Mouse (Mus musculus): ENCODE results near the gene Ankrd39. TPM values are rescaled to one million over a fixed set of nuclear protein-coding genes. Genes with fewer than 3 reads are reported as not detected.
A peak's percentile ranks its signal among the peaks of the same experiment; 100 is the strongest.

Gene Ankrd39
- polyA plus RNA-seq, 1 experiment from 2014 or later: 22.0 TPM

DNA sequence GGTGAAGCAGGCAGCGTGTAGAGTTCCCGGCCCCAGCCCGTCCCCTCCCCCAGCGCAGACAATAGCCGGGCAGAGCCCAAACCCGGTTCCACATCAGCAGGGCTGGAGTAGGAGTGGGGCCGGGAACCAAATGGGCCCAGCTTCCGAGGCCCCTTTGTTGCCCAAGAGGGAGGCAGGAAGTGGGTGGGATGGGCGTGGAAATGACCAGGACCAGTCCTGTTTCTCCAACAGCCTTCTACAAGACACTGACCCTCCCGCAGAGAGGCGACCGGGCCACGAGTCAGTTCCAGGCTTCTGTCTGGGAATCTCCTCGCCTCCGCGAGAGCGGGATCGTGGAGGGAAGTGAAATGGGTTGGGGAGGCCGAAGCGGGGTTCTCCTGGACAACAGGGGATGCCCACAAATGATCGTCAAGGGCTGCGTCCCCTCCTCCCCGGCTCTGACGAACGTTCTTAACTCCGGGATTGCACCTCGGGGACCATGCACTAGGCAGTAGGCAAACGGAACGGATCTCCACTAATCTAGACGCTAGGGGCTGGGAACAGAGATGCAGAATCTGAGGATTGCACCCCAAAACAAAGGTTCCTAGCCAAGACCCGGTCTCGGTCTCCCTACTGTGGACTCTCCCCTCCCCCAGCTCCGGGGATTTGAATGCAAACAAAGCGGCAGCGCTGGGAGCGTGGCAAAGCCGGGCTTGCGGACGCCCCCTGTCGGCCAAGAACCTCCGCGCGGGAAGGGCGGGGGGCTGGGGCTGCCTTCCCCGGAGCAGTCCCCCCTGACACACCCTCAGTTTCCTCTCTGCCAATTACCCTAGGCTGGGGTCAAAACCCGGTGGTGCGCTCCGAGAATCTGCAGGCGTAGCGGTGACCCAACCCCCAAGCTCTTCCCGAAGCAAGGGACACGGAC lies 9.6 kb upstream of the Ankrd39 start:
- Histone ChIP-seq H3K27me3 (ENCODE audit: insufficient read depth, low read length) (no peaks in the 10 kb centered on the region), H3K4me3 (replicated peaks; ENCODE audit: low read depth, low read length) (peak overlapping the region; percentile 82), H3K27ac (peak overlapping the region; percentile 99), H3K4me2 (ENCODE audit: low read length) (peak overlapping the region; percentile 67), H3K9ac (ENCODE audit: low read depth, low read length) (peak overlapping the region; percentile 96), H3K36me3 (ENCODE audit: insufficient read depth, low read length) (peaks cover 22% of the 10 kb centered on the region), H3K4me1 (replicated peaks; ENCODE audit: insufficient read depth, low read length) (peaks cover 36% of the 10 kb centered on the region), H3K9me3 (replicated peaks; ENCODE audit: low read length) (no peaks in the 10 kb centered on the region)
- ATAC-seq (replicated peaks; ENCODE audit: low FRiP score, low read depth): peak; percentile 60
- peak; percentile 92 for TF ChIP-seq CTCF (IDR thresholded peaks at IDR 0.05; ENCODE audit: low read depth)
- DNase-seq (ENCODE audit: low spot score): peak; percentile 96
- under 1% methylated on average over 52 of the region's 52 CpGs for WGBS

DNA sequence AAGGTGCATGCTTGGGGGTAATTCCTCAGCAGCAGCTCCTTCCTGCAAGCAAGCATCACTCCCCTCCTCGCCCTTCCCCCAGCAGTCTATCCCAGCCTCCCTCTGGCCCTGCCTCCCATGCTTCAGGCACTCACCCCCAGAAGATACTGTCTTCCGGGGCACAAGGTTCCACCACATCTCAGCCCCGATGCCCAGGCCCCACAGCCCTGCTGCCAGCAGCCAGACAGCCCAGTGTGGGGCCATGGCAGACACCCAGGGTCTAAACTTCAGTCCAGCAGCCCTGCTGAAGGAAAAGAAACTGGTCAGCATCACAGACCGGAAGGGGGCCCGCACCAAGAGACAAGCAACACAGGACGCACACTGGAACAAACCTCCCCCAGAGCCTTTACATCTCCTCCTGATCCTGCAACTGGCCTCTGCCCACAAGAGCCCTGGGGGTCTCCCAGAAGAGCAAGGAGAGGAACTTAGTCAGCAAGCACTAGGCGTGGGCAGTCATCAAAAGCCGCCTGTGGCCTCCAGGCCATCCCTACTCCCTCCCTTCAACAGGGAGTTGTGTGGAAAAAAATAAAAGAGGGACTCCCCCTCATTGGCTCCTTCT lies 8.7 kb upstream of the Ankrd39 start:
- TF ChIP-seq CTCF (IDR thresholded peaks at IDR 0.05; ENCODE audit: low read depth): no peak
- Histone ChIP-seq H3K27me3 (ENCODE audit: insufficient read depth, low read length) (no peaks in the 10 kb centered on the region), H3K9me3 (replicated peaks; ENCODE audit: low read length) (no peaks in the 10 kb centered on the region), H3K36me3 (ENCODE audit: insufficient read depth, low read length) (peaks cover 31% of the 10 kb centered on the region), H3K4me2 (ENCODE audit: low read length) (peak overlapping the region; percentile 67), H3K4me1 (replicated peaks; ENCODE audit: insufficient read depth, low read length) (peaks cover 28% of the 10 kb centered on the region), H3K27ac (peak overlapping the region; percentile 99), H3K4me3 (replicated peaks; ENCODE audit: low read depth, low read length) (peak overlapping the region; percentile 82), H3K9ac (ENCODE audit: low read depth, low read length) (peak overlapping the region; percentile 96)
- ATAC-seq (replicated peaks; ENCODE audit: low FRiP score, low read depth) (no peak), DNase-seq (ENCODE audit: low spot score) (peak; percentile 76)
- WGBS: 3% methylated on average over 8 of the region's 8 CpGs

DNA sequence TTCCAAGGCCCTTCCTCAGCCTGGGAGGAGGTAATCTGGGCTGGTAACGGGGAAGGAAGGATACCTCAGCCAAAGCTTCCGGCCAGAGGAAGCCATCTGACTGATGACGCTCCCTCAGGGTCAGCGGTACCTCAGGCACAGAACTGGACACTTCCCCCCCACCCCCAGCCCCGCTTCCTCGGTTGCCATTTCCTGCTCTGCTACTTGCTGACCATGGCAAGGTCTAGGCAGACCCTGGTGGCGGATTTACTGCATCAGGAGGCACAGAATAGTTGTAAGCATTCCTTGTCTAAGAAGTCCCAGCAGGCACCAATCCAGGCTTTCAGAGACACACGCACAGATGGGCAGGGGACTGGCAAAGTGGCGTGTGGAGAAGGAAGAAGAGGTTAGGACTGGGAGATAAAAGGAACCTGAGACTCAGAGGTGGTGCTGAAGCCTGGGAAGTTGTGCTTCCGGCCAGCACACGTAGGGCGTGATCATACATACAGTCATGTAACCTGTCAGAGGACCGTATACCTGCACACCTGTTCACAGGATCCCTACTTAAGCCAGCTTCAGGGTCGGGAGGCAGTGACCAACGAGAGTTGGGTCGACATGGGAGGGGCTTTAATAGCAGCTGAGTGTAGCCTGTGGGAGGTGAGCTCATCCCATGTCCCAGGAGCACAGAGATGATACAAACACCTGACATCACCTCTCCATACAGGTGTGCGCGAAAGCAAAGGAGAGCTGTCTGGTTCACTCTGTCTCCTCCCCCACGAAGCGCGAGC lies 7.6 kb upstream of the Ankrd39 start:
- H3K9ac ChIP-seq (ENCODE audit: low read depth, low read length): 0 out of 2 replicates have a peak overlapping the region, but pooled peaks have one; percentile 96
- peak overlapping the region; percentile 67 for H3K4me2 ChIP-seq (ENCODE audit: low read length)
- H3K36me3 ChIP-seq (ENCODE audit: insufficient read depth, low read length): peaks cover 41% of the 10 kb centered on the region
- H3K27me3 ChIP-seq (ENCODE audit: insufficient read depth, low read length): no peaks in the 10 kb centered on the region
- H3K4me1 ChIP-seq (replicated peaks; ENCODE audit: insufficient read depth, low read length): peaks cover 28% of the 10 kb centered on the region
- no peak for DNase-seq (ENCODE audit: low spot score)
- WGBS: 39% methylated on average over 21 of the region's 21 CpGs
- H3K27ac ChIP-seq: peak overlapping the region; percentile 99
- peak; percentile 15; the same call in 1 of the 2 replicates for TF ChIP-seq CTCF (IDR thresholded peaks at IDR 0.05; ENCODE audit: low read depth)
- 0 out of 2 replicates have a peak overlapping the region, but pooled peaks have one; percentile 82 for H3K4me3 ChIP-seq (replicated peaks; ENCODE audit: low read depth, low read length)
- no peaks in the 10 kb centered on the region for H3K9me3 ChIP-seq (replicated peaks; ENCODE audit: low read length)
- no peak for ATAC-seq (replicated peaks; ENCODE audit: low FRiP score, low read depth)

DNA sequence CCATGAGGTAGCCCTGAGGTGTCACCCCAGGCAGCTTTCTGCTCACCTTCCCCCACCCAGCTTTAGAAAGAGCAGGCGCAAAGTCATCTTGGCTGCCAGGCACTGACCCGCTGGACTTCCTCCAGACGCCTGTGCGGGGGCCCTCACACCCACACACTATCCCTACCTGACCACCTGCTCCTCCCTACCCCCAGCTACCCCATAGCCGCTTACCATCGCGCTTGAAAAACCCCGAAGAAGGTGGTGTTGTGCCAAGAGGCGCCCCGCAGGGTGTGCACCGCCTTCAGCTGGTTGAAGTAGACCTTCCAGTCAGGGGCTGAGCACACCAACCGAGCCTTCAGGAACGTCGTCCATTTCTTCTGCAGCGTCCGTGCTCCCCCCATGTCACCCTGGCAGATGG lies 5.3 kb upstream of the Ankrd39 start:
- H3K4me1 ChIP-seq (replicated peaks; ENCODE audit: insufficient read depth, low read length): peaks cover 28% of the 10 kb centered on the region
- H3K27ac ChIP-seq: no peak overlapping the region
- H3K36me3 ChIP-seq (ENCODE audit: insufficient read depth, low read length): peaks cover 52% of the 10 kb centered on the region
- 66% methylated on average over 16 of the region's 16 CpGs for WGBS
- ATAC-seq (replicated peaks; ENCODE audit: low FRiP score, low read depth) (no peak), DNase-seq (ENCODE audit: low spot score) (no peak)
- H3K9ac ChIP-seq (ENCODE audit: low read depth, low read length): no peak overlapping the region
- no peaks in the 10 kb centered on the region for H3K27me3 ChIP-seq (ENCODE audit: insufficient read depth, low read length)
- H3K4me3 ChIP-seq (replicated peaks; ENCODE audit: low read depth, low read length): no peak overlapping the region
- no peak for TF ChIP-seq CTCF (IDR thresholded peaks at IDR 0.05; ENCODE audit: low read depth)
- no peak overlapping the region for H3K4me2 ChIP-seq (ENCODE audit: low read length)
- H3K9me3 ChIP-seq (replicated peaks; ENCODE audit: low read length): no peaks in the 10 kb centered on the region

DNA sequence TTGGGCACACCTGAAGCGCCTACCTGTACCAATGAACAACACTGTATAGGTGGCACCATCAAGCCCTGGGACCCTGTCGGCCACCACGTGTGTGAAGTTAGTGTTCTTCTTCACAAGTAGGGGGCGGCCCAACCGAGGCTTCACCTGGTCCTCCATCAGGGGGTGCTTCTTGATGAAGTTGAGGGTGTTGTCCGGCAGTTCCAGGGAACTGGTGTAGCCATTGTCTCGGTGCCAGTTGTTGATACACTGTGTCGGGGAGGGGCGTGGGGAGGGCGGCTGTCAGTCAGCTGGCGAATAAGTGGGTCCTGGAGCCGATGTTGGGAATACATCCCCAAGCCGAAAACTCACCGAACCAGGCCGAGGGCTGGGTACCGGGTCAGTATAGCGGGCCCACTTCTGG lies 4.7 kb upstream of the Ankrd39 start:
- no peak overlapping the region for H3K4me3 ChIP-seq (replicated peaks; ENCODE audit: low read depth, low read length)
- no peaks in the 10 kb centered on the region for H3K9me3 ChIP-seq (replicated peaks; ENCODE audit: low read length)
- WGBS: 76% methylated on average over 17 of the region's 17 CpGs
- DNase-seq (ENCODE audit: low spot score): no peak
- peaks cover 52% of the 10 kb centered on the region for H3K36me3 ChIP-seq (ENCODE audit: insufficient read depth, low read length)
- H3K4me1 ChIP-seq (replicated peaks; ENCODE audit: insufficient read depth, low read length): peaks cover 28% of the 10 kb centered on the region
- ATAC-seq (replicated peaks; ENCODE audit: low FRiP score, low read depth): no peak
- H3K27me3 ChIP-seq (ENCODE audit: insufficient read depth, low read length): no peaks in the 10 kb centered on the region
- peak; percentile 25; the same call in 1 of the 2 replicates for TF ChIP-seq CTCF (IDR thresholded peaks at IDR 0.05; ENCODE audit: low read depth)
- H3K9ac ChIP-seq (ENCODE audit: low read depth, low read length): no peak overlapping the region
- H3K4me2 ChIP-seq (ENCODE audit: low read length): no peak overlapping the region
- no peak overlapping the region for H3K27ac ChIP-seq
